Comparison of ENCODE assay signal across 8 mouse cellular contexts in genomic region chr4:102510939-102511391, GRCm38 (mm10).
DNase-seq lines count a peak whose midpoint lies in the region; ATAC-seq and TF ChIP-seq lines count a peak whose summit lies in the region.

No protein-coding gene starts in this region.

- no peaks in the 10 kb centered on the region for H3K27me3 ChIP-seq in thymus, adult 2 months (ENCODE audit: control insufficient read depth, insufficient read depth, low read length)
- no peaks in the 10 kb centered on the region for H3K27me3 ChIP-seq in forebrain, embryonic 15.5 days
- H3K27me3 ChIP-seq in heart, postnatal 0 days (ENCODE audit: control insufficient read depth, insufficient read depth, low read length), result no peaks in the 10 kb centered on the region
- no peaks in the 10 kb centered on the region for H3K27me3 ChIP-seq in neural tube, embryonic 14.5 days (ENCODE audit: control insufficient read depth, insufficient read depth, low read length)

- H3K9me3 ChIP-seq in forebrain, embryonic 15.5 days, result no peaks in the 10 kb centered on the region
- H3K9me3 ChIP-seq in heart, postnatal 0 days (replicated peaks; ENCODE audit: control insufficient read depth, low read length), result no peaks in the 10 kb centered on the region
- H3K9me3 ChIP-seq in neural tube, embryonic 14.5 days (ENCODE audit: control insufficient read depth, low read length), result no peaks in the 10 kb centered on the region

- ATAC-seq in forebrain, embryonic 15.5 days (replicated peaks), result peak; percentile 56; the same call in 1 of the 2 replicates
- ATAC-seq in heart, postnatal 0 days (ENCODE audit: insufficient read depth, low read depth), result peak; percentile 94
- peak; percentile 75; the same call in 1 of the 2 replicates for ATAC-seq in neural tube, embryonic 14.5 days (ENCODE audit: low read depth)

- peak; percentile 29 for DNase-seq in thymus, adult 2 months
- no peak for DNase-seq in thymus, postnatal 10 days (ENCODE audit: low spot score in 2 of 2)
- peak; percentile 98 for DNase-seq in heart, postnatal 0 days (ENCODE audit: low spot score)
- peak; percentile 89 for DNase-seq in kidney, postnatal 14 days
- DNase-seq in lung, adult 18-20 months, result peak; percentile 81 to 88
- DNase-seq in thymus, postnatal 14 days, result peak; percentile 32

- WGBS in thymus, adult 2 months, result 21% methylated on average over 8 of the region's 8 CpGs
- WGBS in forebrain, embryonic 15.5 days, result 26% methylated on average over 8 of the region's 8 CpGs
- WGBS in heart, postnatal 0 days, result 1% methylated on average over 8 of the region's 8 CpGs
- 37% methylated on average over 8 of the region's 8 CpGs for WGBS in neural tube, embryonic 14.5 days

- H3K9ac ChIP-seq in forebrain, embryonic 15.5 days (replicated peaks), result no peak overlapping the region
- peak overlapping the region; percentile 49 for H3K9ac ChIP-seq in heart, postnatal 0 days (replicated peaks; ENCODE audit: low read depth, low read length)
- H3K9ac ChIP-seq in neural tube, embryonic 14.5 days (replicated peaks; ENCODE audit: low read depth, low read length), result peak overlapping the region; percentile 25; the same call in 1 of the 2 replicates

- no peak for TF ChIP-seq POLR2A in thymus, adult 2 months (IDR thresholded peaks at IDR 0.05; ENCODE audit: control insufficient read depth, extremely low read depth, insufficient read depth, low read length, poor library complexity)

- H3K4me1 ChIP-seq in thymus, adult 2 months (replicated peaks; ENCODE audit: control insufficient read depth, insufficient read depth, low read length), result peaks cover 15% of the 10 kb centered on the region
- H3K4me1 ChIP-seq in forebrain, embryonic 15.5 days, result peaks cover 10% of the 10 kb centered on the region; the same call in 1 of the 2 replicates
- peaks cover 37% of the 10 kb centered on the region for H3K4me1 ChIP-seq in heart, postnatal 0 days (ENCODE audit: control insufficient read depth, insufficient read depth)
- H3K4me1 ChIP-seq in neural tube, embryonic 14.5 days (ENCODE audit: control insufficient read depth, insufficient read depth, low read length), result peaks cover 7% of the 10 kb centered on the region

- no peak overlapping the region for H3K4me3 ChIP-seq in thymus, adult 2 months (ENCODE audit: control insufficient read depth, insufficient read depth, low read length)
- H3K4me3 ChIP-seq in forebrain, embryonic 15.5 days, result 0 out of 2 replicates have a peak overlapping the region, but pooled peaks have one; percentile 1
- H3K4me3 ChIP-seq in heart, postnatal 0 days (ENCODE audit: low read depth, low read length), result peak overlapping the region; percentile 29
- no peak overlapping the region for H3K4me3 ChIP-seq in neural tube, embryonic 14.5 days (ENCODE audit: low read depth, low read length)

- H3K36me3 ChIP-seq in thymus, adult 2 months (ENCODE audit: control insufficient read depth, insufficient read depth, low read length), result no peaks in the 10 kb centered on the region
- no peaks in the 10 kb centered on the region for H3K36me3 ChIP-seq in forebrain, embryonic 15.5 days
- H3K36me3 ChIP-seq in heart, postnatal 0 days (replicated peaks; ENCODE audit: control insufficient read depth, insufficient read depth, low read length), result 0 out of 2 replicates have a peak, but pooled peaks cover 12% of the 10 kb centered on the region
- no peaks in the 10 kb centered on the region for H3K36me3 ChIP-seq in neural tube, embryonic 14.5 days (ENCODE audit: control insufficient read depth, insufficient read depth, low read length)

- peak; percentile 99 for TF ChIP-seq EP300 in heart, postnatal 0 days (IDR thresholded peaks at IDR 0.05; ENCODE audit: low read depth)

- no peak for TF ChIP-seq CTCF in thymus, adult 2 months (IDR thresholded peaks at IDR 0.05; ENCODE audit: borderline replicate concordance, control insufficient read depth, extremely low read depth, insufficient read depth, low read length, poor library complexity)
- TF ChIP-seq CTCF in heart, postnatal 0 days (IDR thresholded peaks at IDR 0.05; ENCODE audit: low read depth), result no peak

- H3K4me2 ChIP-seq in forebrain, embryonic 15.5 days (replicated peaks), result peak overlapping the region; percentile 16
- H3K4me2 ChIP-seq in heart, postnatal 0 days (ENCODE audit: low read depth, low read length), result peak overlapping the region; percentile 54
- H3K4me2 ChIP-seq in neural tube, embryonic 14.5 days (ENCODE audit: low read depth, low read length), result peak overlapping the region; percentile 31; the same call in 1 of the 2 replicates

- peak overlapping the region; percentile 29 for H3K27ac ChIP-seq in thymus, adult 2 months (ENCODE audit: control insufficient read depth, insufficient read depth, low read length)
- H3K27ac ChIP-seq in forebrain, embryonic 15.5 days (replicated peaks), result peak overlapping the region; percentile 20; the same call in 1 of the 2 replicates
- peak overlapping the region; percentile 96 for H3K27ac ChIP-seq in heart, postnatal 0 days (ENCODE audit: low read depth)
- H3K27ac ChIP-seq in neural tube, embryonic 14.5 days (ENCODE audit: low read depth, low read length), result peak overlapping the region; percentile 60; the same call in 1 of the 2 replicates

Comparison
In these comparisons a context has a peak if more than half of its experiments do, and no peak if none do; other contexts are left out.
1. DNase-seq: peak in thymus, adult 2 months (single experiment), heart, postnatal 0 days (single experiment), kidney, postnatal 14 days (single experiment), lung, adult 18-20 months (2 of 2) and thymus, postnatal 14 days (single experiment); none in thymus, postnatal 10 days (0 of 2).
2. H3K27ac ChIP-seq: peak in every context shown above with its lines; median percentile 96 in heart, postnatal 0 days; 60 in neural tube, embryonic 14.5 days; 29 in thymus, adult 2 months; 20 in forebrain, embryonic 15.5 days.
3. H3K4me3 ChIP-seq: peak in forebrain, embryonic 15.5 days (single experiment) and heart, postnatal 0 days (single experiment); none in thymus, adult 2 months (single experiment) and neural tube, embryonic 14.5 days (single experiment).
4. Peak in every context shown above with its lines, with median percentiles within 50 percentile points of each other: ATAC-seq and H3K4me2 ChIP-seq.